Mouse (Mus musculus): ENCODE results near the gene Elf5.

The Elf5 gene

GRCm38 (mm10) chr2:103478326-103478725 lies 66.8 kb downstream of the Elf5 start:
- no peak for DNase-seq

GRCm38 (mm10) chr2:103480240-103480639 lies 68.8 kb downstream of the Elf5 start:
- no peak for DNase-seq

GRCm38 (mm10) chr2:103480871-103481270 lies 69.4 kb downstream of the Elf5 start:
- no peak for DNase-seq

GRCm38 (mm10) chr2:103481314-103482231 lies 70.1 kb downstream of the Elf5 start:
- DNase-seq, result no peak

- no peak for DNase-seq
Measured at GRCm38 (mm10) chr2:103483289-103483985, 71.9 kb downstream of the Elf5 start.

GRCm38 (mm10) chr2:103483986-103484520 lies 72.6 kb downstream of the Elf5 start:
- no peak for DNase-seq

GRCm38 (mm10) chr2:103484617-103485401 lies 73.3 kb downstream of the Elf5 start, which contains the start of gene Cat:
Cat (minus strand) TSS chr2:103485160.
- DNase-seq, result peak; percentile 98

- no peak for DNase-seq
Measured at GRCm38 (mm10) chr2:103492526-103492925, 81.0 kb downstream of the Elf5 start.

GRCm38 (mm10) chr2:103493827-103494226 lies 82.3 kb downstream of the Elf5 start:
- no peak for DNase-seq

- no peak for DNase-seq
Measured at GRCm38 (mm10) chr2:103495633-103496418, 84.3 kb downstream of the Elf5 start.

Data from lung, adult 18-20 months (tissue).